Mouse (Mus musculus): ENCODE results near the gene Camk2g.

DNA sequence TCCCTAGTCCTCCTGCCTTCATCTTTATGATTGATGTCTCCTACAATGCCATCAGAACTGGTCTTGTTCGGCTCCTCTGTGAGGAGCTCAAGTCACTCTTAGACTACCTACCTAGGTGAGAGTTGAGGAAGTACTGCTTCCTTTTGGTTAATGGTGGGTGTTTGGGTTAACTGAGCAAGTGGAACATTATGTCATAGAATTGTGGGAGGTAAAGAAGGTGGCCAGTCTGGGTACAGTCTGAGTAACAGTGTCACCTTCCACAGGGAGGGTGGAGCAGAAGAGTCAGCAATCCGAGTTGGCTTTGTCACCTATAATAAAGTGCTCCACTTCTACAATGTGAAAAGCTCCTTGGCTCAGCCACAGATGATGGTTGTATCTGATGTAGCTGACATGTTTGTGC, 104.9 kb downstream of the Camk2g start:
- no peak for TF ChIP-seq EP300 (IDR thresholded peaks at IDR 0.05; ENCODE audit: insufficient read depth, low read depth, low read length)
- TF ChIP-seq CTCF (IDR thresholded peaks at IDR 0.05): no peak
- TF ChIP-seq POLR2A (IDR thresholded peaks at IDR 0.05; ENCODE audit: insufficient read depth, low read depth, low read length): no peak

Measured in heart, adult 2 months (tissue).